Mouse (Mus musculus): ENCODE measurements at regions not wholly inside any gene's neighbourhood (a gene's known extent, or its start where the extent isn't known, plus 50 kb on each side); places are given as distances from the start of the nearest gene placed in this dataset.
A peak's percentile ranks its signal among the peaks of the same experiment; 100 is the strongest.

GRCm38 (mm10) chr3:66684287-66684903 lies 296.8 kb upstream of the Rsrc1 start:
- Histone ChIP-seq H3K9me3 (no peaks in the 10 kb centered on the region), H3K4me2 (0 out of 2 replicates have a peak overlapping the region, but pooled peaks have one; percentile 11), H3K4me3 (no peak overlapping the region), H3K9ac (no peak overlapping the region), H3K36me3 (no peaks in the 10 kb centered on the region), H3K27me3 (no peaks in the 10 kb centered on the region), H3K4me1 (replicated peaks) (peaks cover 14% of the 10 kb centered on the region), H3K27ac (replicated peaks) (no peak overlapping the region)
- 47% methylated on average over 5 of the region's 5 CpGs for WGBS
- ATAC-seq (ENCODE audit: low FRiP score, low read depth): peak; percentile 51; the same call in 1 of the 2 replicates

DNA sequence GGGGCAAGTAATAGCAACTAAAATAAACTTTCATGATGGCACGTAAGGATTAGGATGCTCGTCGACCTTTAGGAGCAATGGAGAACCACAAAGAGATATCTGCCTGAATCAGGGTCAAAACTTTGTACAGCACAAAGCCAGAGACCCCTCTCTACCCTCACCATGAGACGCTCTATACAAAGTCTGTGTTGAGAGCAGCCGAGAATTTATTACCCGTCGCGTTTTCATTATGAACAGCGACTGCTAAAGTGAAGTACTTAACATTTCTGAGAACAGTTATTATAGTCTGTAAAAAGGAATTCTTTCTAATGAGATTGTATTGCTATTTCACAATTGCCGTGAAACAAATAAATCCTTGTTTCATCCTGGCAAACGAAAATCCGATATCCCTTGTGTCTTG lies 296.1 kb upstream of the Rsrc1 start:
- Histone ChIP-seq H3K4me3 (no peak overlapping the region), H3K9ac (no peak overlapping the region), H3K4me1 (replicated peaks) (peaks cover 14% of the 10 kb centered on the region), H3K9me3 (no peaks in the 10 kb centered on the region), H3K4me2 (no peak overlapping the region), H3K27ac (replicated peaks) (no peak overlapping the region), H3K27me3 (no peaks in the 10 kb centered on the region), H3K36me3 (no peaks in the 10 kb centered on the region)
- ATAC-seq (ENCODE audit: low FRiP score, low read depth): no peak
- WGBS: 61% methylated on average over 12 of the region's 12 CpGs

- no peak overlapping the region for H3K4me2 ChIP-seq
- no peaks in the 10 kb centered on the region for H3K9me3 ChIP-seq
Measured at GRCm38 (mm10) chr3:66687126-66687525, 294.1 kb upstream of the Rsrc1 start.

DNA sequence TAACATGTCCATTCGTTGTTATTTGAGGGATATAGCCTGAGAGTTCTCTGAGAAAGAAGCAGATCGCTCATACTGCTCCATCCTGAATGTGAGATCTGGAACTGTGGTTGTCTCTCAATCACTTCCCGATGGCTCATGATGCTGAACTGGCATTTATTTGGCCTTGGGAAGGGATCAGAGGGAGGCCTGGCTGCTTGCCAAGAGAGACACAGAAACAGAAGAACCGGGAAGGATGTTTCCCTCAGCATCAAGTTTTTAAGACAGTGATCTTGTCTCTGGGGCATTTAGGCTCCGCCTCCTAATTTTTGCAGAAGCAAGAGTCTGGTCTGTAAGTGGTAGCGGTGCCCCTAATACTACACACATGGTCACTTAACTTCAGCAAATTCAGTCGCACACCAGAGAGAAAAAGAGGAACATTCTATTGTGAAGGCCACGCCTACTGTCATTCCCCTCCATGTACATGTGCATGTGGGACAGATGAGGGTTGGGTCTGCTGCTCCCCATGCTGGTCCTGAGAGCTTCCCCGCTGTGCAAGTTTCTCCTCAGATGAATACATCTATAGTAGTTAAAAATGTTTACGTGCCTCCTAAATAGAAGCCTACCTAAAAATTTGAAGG lies 290.2 kb upstream of the Rsrc1 start:
- WGBS: 77% methylated on average over 10 of the region's 10 CpGs
- Histone ChIP-seq H3K9me3 (no peaks in the 10 kb centered on the region), H3K36me3 (no peaks in the 10 kb centered on the region), H3K27me3 (no peaks in the 10 kb centered on the region), H3K9ac (no peak overlapping the region), H3K4me1 (replicated peaks) (no peaks in the 10 kb centered on the region), H3K4me3 (no peak overlapping the region), H3K4me2 (no peak overlapping the region), H3K27ac (replicated peaks) (no peak overlapping the region)
- no peak for ATAC-seq (ENCODE audit: low FRiP score, low read depth)

More at GRCm38 (mm10) chr3:66687126-66687525, 294.1 kb upstream of the Rsrc1 start:
- Histone ChIP-seq H3K4me1 (replicated peaks) (peaks cover 14% of the 10 kb centered on the region), H3K9ac (no peak overlapping the region), H3K4me3 (no peak overlapping the region), H3K36me3 (no peaks in the 10 kb centered on the region), H3K27ac (replicated peaks) (no peak overlapping the region), H3K27me3 (no peaks in the 10 kb centered on the region)
- WGBS: 91% methylated on average over 1 of the region's 1 CpGs
- no peak for ATAC-seq (ENCODE audit: low FRiP score, low read depth)

DNA sequence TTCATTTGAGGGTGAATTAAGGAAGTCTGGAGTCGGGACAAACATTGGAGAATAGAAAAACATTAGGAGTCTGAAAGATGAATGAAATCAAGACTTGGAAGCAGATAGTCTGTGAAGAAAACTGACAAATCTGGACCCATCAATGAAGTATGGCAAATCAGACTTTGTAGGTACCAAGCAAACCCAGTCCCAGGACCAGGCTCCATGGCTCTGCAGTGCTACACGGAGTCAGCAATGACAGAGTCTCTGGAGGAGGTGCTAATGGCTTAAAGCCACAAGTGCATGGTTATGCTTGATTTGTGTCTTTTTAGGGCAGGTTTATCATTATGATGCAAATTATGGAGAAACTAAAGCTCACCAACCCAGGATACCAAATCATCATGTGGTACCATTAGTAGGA lies 286.1 kb upstream of the Rsrc1 start:
- no peaks in the 10 kb centered on the region for H3K36me3 ChIP-seq
- no peak for ATAC-seq (ENCODE audit: low FRiP score, low read depth)
- H3K4me3 ChIP-seq: no peak overlapping the region
- no peak overlapping the region for H3K4me2 ChIP-seq
- H3K9ac ChIP-seq: no peak overlapping the region
- no peaks in the 10 kb centered on the region for H3K27me3 ChIP-seq
- no peak overlapping the region for H3K27ac ChIP-seq (replicated peaks)
- H3K4me1 ChIP-seq (replicated peaks): no peaks in the 10 kb centered on the region
- WGBS: 84% methylated on average over 2 of the region's 2 CpGs
- no peaks in the 10 kb centered on the region for H3K9me3 ChIP-seq

- Histone ChIP-seq H3K36me3 (no peaks in the 10 kb centered on the region), H3K4me2 (no peak overlapping the region), H3K9me3 (no peaks in the 10 kb centered on the region), H3K4me1 (replicated peaks) (no peaks in the 10 kb centered on the region), H3K27ac (replicated peaks) (no peak overlapping the region), H3K27me3 (no peaks in the 10 kb centered on the region), H3K4me3 (no peak overlapping the region), H3K9ac (no peak overlapping the region)
- 86% methylated on average over 6 of the region's 6 CpGs for WGBS
- ATAC-seq (ENCODE audit: low FRiP score, low read depth): no peak
Measured at GRCm38 (mm10) chr3:66695661-66696253, 285.4 kb upstream of the Rsrc1 start.

GRCm38 (mm10) chr3:66698083-66698482 lies 283.1 kb upstream of the Rsrc1 start:
- Histone ChIP-seq H3K4me3 (no peak overlapping the region), H3K9me3 (no peaks in the 10 kb centered on the region), H3K4me2 (no peak overlapping the region), H3K9ac (no peak overlapping the region), H3K27me3 (no peaks in the 10 kb centered on the region), H3K36me3 (no peaks in the 10 kb centered on the region), H3K27ac (replicated peaks) (no peak overlapping the region), H3K4me1 (replicated peaks) (no peaks in the 10 kb centered on the region)
- WGBS: 80% methylated on average over 5 of the region's 5 CpGs
- no peak for ATAC-seq (ENCODE audit: low FRiP score, low read depth)

- Histone ChIP-seq H3K36me3 (no peaks in the 10 kb centered on the region), H3K4me3 (no peak overlapping the region), H3K27ac (replicated peaks) (no peak overlapping the region), H3K9me3 (no peaks in the 10 kb centered on the region), H3K4me2 (no peak overlapping the region), H3K27me3 (no peaks in the 10 kb centered on the region), H3K9ac (no peak overlapping the region), H3K4me1 (replicated peaks) (no peaks in the 10 kb centered on the region)
- WGBS: 93% methylated on average over 4 of the region's 4 CpGs
- ATAC-seq (ENCODE audit: low FRiP score, low read depth): no peak
Measured at GRCm38 (mm10) chr3:66705766-66706165, 275.4 kb upstream of the Rsrc1 start.

- Histone ChIP-seq H3K9me3 (no peaks in the 10 kb centered on the region), H3K4me1 (replicated peaks) (peaks cover 13% of the 10 kb centered on the region), H3K27me3 (no peaks in the 10 kb centered on the region), H3K27ac (replicated peaks) (no peak overlapping the region), H3K36me3 (no peaks in the 10 kb centered on the region), H3K4me3 (no peak overlapping the region), H3K9ac (no peak overlapping the region), H3K4me2 (no peak overlapping the region)
- no peak for ATAC-seq (ENCODE audit: low FRiP score, low read depth)
- 52% methylated on average over 1 of the region's 1 CpGs for WGBS
Measured at GRCm38 (mm10) chr3:66735468-66735867, 245.7 kb upstream of the Rsrc1 start.

- Histone ChIP-seq H3K36me3 (no peaks in the 10 kb centered on the region), H3K27me3 (0 out of 2 replicates have a peak, but pooled peaks cover 5% of the 10 kb centered on the region), H3K4me3 (no peak overlapping the region), H3K9ac (no peak overlapping the region), H3K27ac (replicated peaks) (no peak overlapping the region), H3K4me1 (replicated peaks) (peaks cover 13% of the 10 kb centered on the region), H3K4me2 (no peak overlapping the region), H3K9me3 (no peaks in the 10 kb centered on the region)
- peak; percentile 83; the same call in 1 of the 2 replicates for ATAC-seq (ENCODE audit: low FRiP score, low read depth)
- WGBS: 55% methylated on average over 12 of the region's 12 CpGs
Measured at GRCm38 (mm10) chr3:66738201-66739062, 242.8 kb upstream of the Rsrc1 start.

DNA sequence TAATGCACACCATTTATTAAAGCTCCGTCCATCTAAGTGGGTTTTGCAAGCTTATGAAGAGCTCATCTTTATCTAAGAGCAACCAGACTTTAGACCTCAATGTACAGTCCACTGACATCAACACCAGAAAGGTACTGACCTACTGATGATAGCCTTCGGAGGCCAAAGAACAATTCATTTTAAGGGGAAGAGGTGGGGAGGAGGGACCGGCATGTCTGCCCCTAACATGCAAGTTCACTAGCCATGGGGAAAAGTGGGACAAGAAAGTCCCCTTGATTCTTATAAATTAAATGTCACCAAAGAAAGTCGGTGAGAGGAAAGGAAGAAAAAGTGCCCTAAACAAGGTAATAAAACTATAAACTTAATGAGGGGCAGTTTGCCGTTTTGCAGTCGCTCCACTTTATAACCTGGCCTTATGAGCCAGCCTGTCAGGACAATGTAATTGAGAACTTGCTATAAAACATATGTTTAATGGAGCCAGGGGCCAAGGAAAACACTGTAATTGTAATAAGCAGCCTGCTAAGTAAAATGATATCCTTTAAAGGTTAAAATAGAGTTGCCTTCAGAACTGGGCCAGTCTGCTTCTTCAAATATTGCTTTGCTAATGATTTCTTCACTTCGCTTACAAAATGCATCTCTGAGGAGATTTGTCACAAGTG lies 241.7 kb upstream of the Rsrc1 start:
- H3K9me3 ChIP-seq: no peaks in the 10 kb centered on the region
- peaks cover 13% of the 10 kb centered on the region for H3K4me1 ChIP-seq (replicated peaks)
- WGBS: 76% methylated on average over 7 of the region's 7 CpGs
- no peak overlapping the region for H3K4me2 ChIP-seq
- H3K36me3 ChIP-seq: no peaks in the 10 kb centered on the region
- no peak overlapping the region for H3K4me3 ChIP-seq
- no peak overlapping the region for H3K9ac ChIP-seq
- H3K27me3 ChIP-seq: peaks cover 15% of the 10 kb centered on the region; the same call in 1 of the 2 replicates
- H3K27ac ChIP-seq (replicated peaks): no peak overlapping the region
- no peak for ATAC-seq (ENCODE audit: low FRiP score, low read depth)

All from hindbrain, embryonic 15.5 days (tissue).